Mouse (Mus musculus): ENCODE results near the gene Mtfr1l. TPM values are rescaled to one million over a fixed set of nuclear protein-coding genes. Genes with fewer than 3 reads are reported as not detected.
"Not testable (repeated sequence)": the region's sequence is repeated elsewhere in the genome, so short reads cannot be mapped to it uniquely, and the experiment has no call there.

Mtfr1l gene
- polyA plus RNA-seq, 1 experiment from 2014 or later = 165 TPM

GRCm38 (mm10) chr4:134497223-134497622 lies 38.0 kb downstream of the Mtfr1l start:
- H3K27ac ChIP-seq (replicated peaks) = peak overlapping the region; percentile 61
- 10% methylated on average over 6 of the region's 6 CpGs for WGBS

GRCm38 (mm10) chr4:134496595-134497210 lies 38.5 kb downstream of the Mtfr1l start, which contains the start of gene Paqr7:
Gene Paqr7 (plus strand): TSS chr4:134496697.
- Histone ChIP-seq H3K4me2 (peak within 1 kb of the TSS; percentile 89), H3K27ac (replicated peaks) (peak within 1 kb of the TSS; percentile 61), H3K4me1 (replicated peaks) (peaks cover 38% of the 10 kb centered on the region), H3K9ac (peak within 1 kb of the TSS; percentile 84), H3K27me3 (no peaks in the 10 kb centered on the region), H3K9me3 (no peaks in the 10 kb centered on the region), H3K36me3 (no peaks in the 10 kb centered on the region), H3K4me3 (peak within 1 kb of the TSS; percentile 56)
- ATAC-seq (ENCODE audit: low read depth) = peak; percentile 76
- WGBS = 3% methylated on average over 35 of the region's 35 CpGs

More at GRCm38 (mm10) chr4:134497223-134497622, 38.0 kb downstream of the Mtfr1l start:
- peak overlapping the region; percentile 56 for H3K4me3 ChIP-seq
- no peaks in the 10 kb centered on the region for H3K36me3 ChIP-seq
- H3K9me3 ChIP-seq = no peaks in the 10 kb centered on the region
- peak overlapping the region; percentile 89 for H3K4me2 ChIP-seq
- H3K27me3 ChIP-seq = no peaks in the 10 kb centered on the region
- peak overlapping the region; percentile 84 for H3K9ac ChIP-seq
- H3K4me1 ChIP-seq (replicated peaks) = peaks cover 38% of the 10 kb centered on the region
- peak; percentile 38; the same call in 1 of the 2 replicates for ATAC-seq (ENCODE audit: low read depth)

DNA sequence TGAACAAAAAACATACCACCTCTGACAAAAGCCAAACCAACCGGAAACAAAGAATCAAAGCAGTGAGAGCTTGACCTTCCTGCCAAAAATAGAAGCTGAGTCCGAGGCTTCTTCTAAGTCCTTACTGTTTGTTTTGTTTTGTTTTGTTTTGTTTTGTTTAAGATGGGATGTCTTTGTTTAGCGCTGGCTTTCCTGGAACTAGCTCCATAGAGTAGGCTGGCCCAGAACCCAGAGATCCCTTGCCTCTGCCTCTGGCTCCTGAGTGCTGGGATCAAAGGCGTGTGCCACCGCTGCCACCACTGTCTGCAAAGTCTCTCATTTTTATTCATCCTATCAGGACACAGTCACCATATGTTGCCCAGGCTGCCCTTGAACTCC lies 39.7 kb downstream of the Mtfr1l start:
- H3K36me3 ChIP-seq = no peaks in the 10 kb centered on the region
- WGBS = 66% methylated on average over 5 of the region's 5 CpGs
- H3K27me3 ChIP-seq = no peaks in the 10 kb centered on the region
- H3K4me1 ChIP-seq (replicated peaks) = peaks cover 38% of the 10 kb centered on the region
- no peak overlapping the region for H3K4me3 ChIP-seq
- ATAC-seq (ENCODE audit: low read depth) = no peak
- peak overlapping the region; percentile 61; the same call in 1 of the 2 replicates for H3K27ac ChIP-seq (replicated peaks)
- no peaks in the 10 kb centered on the region for H3K9me3 ChIP-seq
- no peak overlapping the region for H3K4me2 ChIP-seq
- H3K9ac ChIP-seq = no peak overlapping the region

DNA sequence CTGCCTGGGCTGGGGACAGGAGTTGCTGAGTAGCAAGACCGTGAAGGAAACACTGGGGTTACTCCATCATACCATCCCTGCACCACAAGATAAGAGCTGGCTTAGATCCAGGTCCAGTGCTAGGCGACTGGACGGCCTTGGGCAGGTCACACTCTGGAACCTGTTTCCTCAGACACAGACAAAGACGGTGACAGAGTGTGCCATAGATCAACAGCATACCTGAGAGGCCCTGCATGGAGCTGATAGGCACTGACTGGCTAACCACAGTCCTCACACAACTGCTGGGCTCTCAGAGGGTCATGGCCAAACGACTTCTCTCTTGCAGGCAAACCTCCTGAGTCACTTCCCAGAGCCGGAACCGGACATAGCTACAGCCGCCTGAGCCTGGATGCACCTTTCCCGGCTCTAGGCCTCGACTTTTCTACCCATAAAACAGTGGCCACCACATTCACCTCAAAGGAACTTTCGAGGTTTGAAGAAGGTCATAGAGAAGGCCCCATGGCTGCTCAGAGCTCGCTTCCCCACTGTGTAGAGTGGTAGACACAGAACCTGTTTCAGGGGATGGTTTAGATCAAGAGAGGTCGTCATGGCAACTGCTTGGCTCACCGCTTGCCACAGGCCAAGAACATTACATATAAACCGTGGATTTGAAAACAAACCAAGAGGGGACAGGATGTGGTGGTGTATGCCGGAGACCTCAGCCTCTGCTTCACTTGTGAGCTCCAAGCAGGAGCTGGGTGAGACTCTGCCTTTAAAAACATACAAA lies 40.2 kb downstream of the Mtfr1l start:
- Histone ChIP-seq H3K27ac (replicated peaks) (peak overlapping the region; percentile 25; the same call in 1 of the 2 replicates), H3K9ac (no peak overlapping the region), H3K4me3 (no peak overlapping the region), H3K4me2 (no peak overlapping the region), H3K27me3 (no peaks in the 10 kb centered on the region), H3K9me3 (no peaks in the 10 kb centered on the region), H3K36me3 (no peaks in the 10 kb centered on the region), H3K4me1 (replicated peaks) (peaks cover 38% of the 10 kb centered on the region)
- ATAC-seq (ENCODE audit: low read depth) = no peak
- WGBS = 67% methylated on average over 16 of the region's 16 CpGs

GRCm38 (mm10) chr4:134494161-134494560 lies 41.0 kb downstream of the Mtfr1l start:
- not testable (repeated sequence) for H3K4me3 ChIP-seq; H3K4me2 ChIP-seq; H3K9ac ChIP-seq; H3K9me3 ChIP-seq; ATAC-seq (ENCODE audit: low read depth); H3K27ac ChIP-seq (replicated peaks); H3K36me3 ChIP-seq; H3K27me3 ChIP-seq
- WGBS = 91% methylated on average over 6 of the region's 6 CpGs
- H3K4me1 ChIP-seq (replicated peaks) = peaks cover 38% of the 10 kb centered on the region

DNA sequence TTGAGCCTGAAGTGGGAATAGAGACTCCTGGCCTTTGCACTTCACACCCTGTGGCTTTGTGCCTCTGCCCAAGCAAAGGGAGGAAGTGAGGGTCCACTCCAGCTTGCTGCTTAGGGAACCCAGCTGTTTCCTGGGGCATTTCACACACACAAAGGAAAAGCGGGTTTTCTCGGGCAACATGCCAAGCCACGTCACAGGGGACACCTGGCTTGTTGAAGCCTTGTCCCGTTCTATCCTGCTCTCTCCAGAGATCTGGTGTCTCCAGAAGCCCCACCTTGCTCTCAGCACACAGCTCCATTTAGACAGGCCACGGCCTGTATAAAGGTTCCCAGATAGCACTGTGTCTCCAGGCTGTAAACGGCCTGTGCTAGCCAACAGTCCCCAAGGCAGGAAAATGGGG lies 43.5 kb downstream of the Mtfr1l start:
- Histone ChIP-seq H3K9me3 (no peaks in the 10 kb centered on the region), H3K36me3 (no peaks in the 10 kb centered on the region), H3K4me3 (no peak overlapping the region), H3K27me3 (no peaks in the 10 kb centered on the region), H3K27ac (replicated peaks) (no peak overlapping the region), H3K9ac (no peak overlapping the region), H3K4me1 (replicated peaks) (peaks cover 19% of the 10 kb centered on the region), H3K4me2 (no peak overlapping the region)
- no peak for ATAC-seq (ENCODE audit: low read depth)
- WGBS = 71% methylated on average over 6 of the region's 6 CpGs

- WGBS = 90% methylated on average over 11 of the region's 11 CpGs
Measured at GRCm38 (mm10) chr4:134489986-134490665, 45.1 kb downstream of the Mtfr1l start.

GRCm38 (mm10) chr4:134488211-134488610 lies 47.0 kb downstream of the Mtfr1l start:
- Histone ChIP-seq H3K27ac (replicated peaks) (no peak overlapping the region), H3K27me3 (no peaks in the 10 kb centered on the region), H3K4me1 (replicated peaks) (no peaks in the 10 kb centered on the region), H3K4me3 (no peak overlapping the region), H3K9me3 (no peaks in the 10 kb centered on the region), H3K4me2 (no peak overlapping the region), H3K36me3 (no peaks in the 10 kb centered on the region), H3K9ac (no peak overlapping the region)
- 86% methylated on average over 5 of the region's 5 CpGs for WGBS
- no peak for ATAC-seq (ENCODE audit: low read depth)

More at GRCm38 (mm10) chr4:134489986-134490665, 45.1 kb downstream of the Mtfr1l start:
- Histone ChIP-seq H3K36me3 (no peaks in the 10 kb centered on the region), H3K4me2 (no peak overlapping the region), H3K27me3 (no peaks in the 10 kb centered on the region), H3K4me1 (replicated peaks) (peaks cover 5% of the 10 kb centered on the region; the same call in 1 of the 2 replicates), H3K9me3 (no peaks in the 10 kb centered on the region), H3K9ac (no peak overlapping the region), H3K27ac (replicated peaks) (no peak overlapping the region), H3K4me3 (no peak overlapping the region)
- ATAC-seq (ENCODE audit: low read depth) = no peak

DNA sequence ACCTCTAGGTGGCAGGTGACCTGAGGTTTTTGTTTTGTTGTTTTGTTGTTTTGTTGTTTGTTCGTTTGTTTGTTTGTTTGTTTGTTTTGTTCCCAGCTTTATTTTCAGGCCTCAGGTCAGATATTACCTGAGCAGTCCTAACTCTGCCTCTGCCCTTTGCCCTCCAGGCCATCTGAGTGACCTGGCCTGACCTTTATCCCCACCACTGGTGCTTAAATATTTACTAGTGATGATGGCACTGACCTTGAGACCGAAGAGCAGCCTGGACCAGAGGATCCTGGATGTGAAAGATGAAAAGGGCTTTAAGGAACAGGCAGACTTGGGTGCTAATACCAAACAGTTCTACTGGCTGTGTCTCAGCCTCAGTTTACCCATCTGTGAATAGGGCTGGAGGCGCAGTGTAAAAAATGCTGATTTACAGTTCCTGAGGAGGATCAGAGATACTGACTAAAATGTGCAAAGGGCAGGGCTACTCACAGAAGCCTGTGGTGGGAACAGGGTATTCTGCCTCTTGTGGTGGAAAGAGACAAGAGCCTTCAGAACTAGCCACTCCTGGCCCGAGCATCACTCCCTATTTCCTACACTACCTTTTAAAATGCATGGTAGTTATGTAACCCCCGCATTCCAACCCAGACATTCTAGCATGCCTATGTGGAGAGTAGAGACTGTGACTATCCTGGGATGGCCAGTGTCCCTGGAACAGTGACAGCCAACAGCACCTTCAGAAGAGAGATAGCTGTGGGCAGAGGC lies 49.9 kb downstream of the Mtfr1l start:
- no peak overlapping the region for H3K4me3 ChIP-seq
- H3K27ac ChIP-seq (replicated peaks) = no peak overlapping the region
- H3K4me2 ChIP-seq = no peak overlapping the region
- H3K4me1 ChIP-seq (replicated peaks) = no peaks in the 10 kb centered on the region
- WGBS = 86% methylated on average over 5 of the region's 5 CpGs
- no peaks in the 10 kb centered on the region for H3K36me3 ChIP-seq
- H3K27me3 ChIP-seq = peaks cover 3% of the 10 kb centered on the region; the same call in 1 of the 2 replicates
- H3K9ac ChIP-seq = no peak overlapping the region
- H3K9me3 ChIP-seq = no peaks in the 10 kb centered on the region
- no peak for ATAC-seq (ENCODE audit: low read depth)

- no peaks in the 10 kb centered on the region for H3K4me1 ChIP-seq (replicated peaks)
- no peak for ATAC-seq (ENCODE audit: low read depth)
- no peak overlapping the region for H3K4me2 ChIP-seq
- no peaks in the 10 kb centered on the region for H3K9me3 ChIP-seq
- 87% methylated on average over 10 of the region's 10 CpGs for WGBS
- no peak overlapping the region for H3K27ac ChIP-seq (replicated peaks)
- H3K9ac ChIP-seq = no peak overlapping the region
- H3K4me3 ChIP-seq = no peak overlapping the region
- no peaks in the 10 kb centered on the region for H3K36me3 ChIP-seq
- peaks cover 3% of the 10 kb centered on the region; the same call in 1 of the 2 replicates for H3K27me3 ChIP-seq
Measured at GRCm38 (mm10) chr4:134484231-134484630, 51.0 kb downstream of the Mtfr1l start.

DNA sequence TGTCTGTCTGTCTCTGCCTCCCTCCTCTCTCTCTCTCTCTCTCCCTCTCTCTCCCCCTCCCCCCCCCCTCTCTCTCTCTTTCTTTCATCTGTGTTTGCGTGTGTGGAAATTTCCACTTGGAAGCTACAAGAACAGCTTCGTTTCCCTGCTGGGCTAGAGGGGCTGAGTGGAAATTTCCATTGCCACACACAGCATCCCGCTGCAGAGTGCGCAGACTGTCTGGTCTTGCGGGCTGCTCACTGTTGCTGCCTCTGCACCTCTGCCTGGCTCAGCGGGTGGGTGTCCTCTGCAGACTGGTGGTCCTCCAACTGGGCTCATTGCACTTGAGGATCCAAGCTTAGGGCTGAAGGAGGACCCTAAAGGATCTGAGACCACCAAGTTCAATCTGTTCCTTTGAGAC lies 51.5 kb downstream of the Mtfr1l start:
- Histone ChIP-seq H3K27ac (replicated peaks) (no peak overlapping the region), H3K27me3 (peaks cover 3% of the 10 kb centered on the region; the same call in 1 of the 2 replicates), H3K4me3 (no peak overlapping the region), H3K4me1 (replicated peaks) (no peaks in the 10 kb centered on the region), H3K36me3 (no peaks in the 10 kb centered on the region), H3K9ac (no peak overlapping the region), H3K9me3 (no peaks in the 10 kb centered on the region), H3K4me2 (no peak overlapping the region)
- 47% methylated on average over 6 of the region's 6 CpGs for WGBS
- no peak for ATAC-seq (ENCODE audit: low read depth)
